Mouse (Mus musculus): ENCODE results near the gene Gng10.

DNA sequence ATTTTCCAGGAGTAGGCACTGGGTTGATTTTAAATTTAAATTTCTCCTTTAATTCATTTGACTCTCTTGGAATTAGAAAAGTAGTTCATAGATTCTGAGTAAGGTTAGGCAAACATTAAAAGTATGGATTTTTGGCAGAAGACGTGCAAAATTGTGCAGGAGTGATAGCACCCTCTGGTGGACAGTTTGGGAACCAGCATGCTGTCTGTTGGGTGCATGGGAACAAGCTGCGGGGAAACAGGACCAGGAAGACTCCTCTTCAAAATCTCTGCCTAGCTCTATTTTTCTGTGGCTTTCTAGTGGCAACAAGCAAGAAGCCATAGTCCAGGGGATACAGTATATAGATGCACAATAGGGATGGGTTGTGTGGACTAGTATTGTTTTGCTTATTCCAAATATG is 35.2 kb upstream of the Gng10 start:
- peak; percentile 76 for TF ChIP-seq CTCF (IDR thresholded peaks at IDR 0.05; ENCODE audit: control insufficient read depth, insufficient read depth, insufficient read length)
- TF ChIP-seq MYOD1 (IDR thresholded peaks at IDR 0.05; ENCODE audit: control insufficient read depth, insufficient read length, low read depth), result no peak

All from C2C12 (cell line).